Mouse (Mus musculus): Measurements from ENCODE around the gene Proser2. TPM values are rescaled to one million over a fixed set of nuclear protein-coding genes. Genes with fewer than 3 reads are reported as not detected.
A peak's percentile ranks its signal among the peaks of the same experiment; 100 is the strongest.

Proser2 gene
- polyA plus RNA-seq, 1 experiment: 104 TPM

DNA sequence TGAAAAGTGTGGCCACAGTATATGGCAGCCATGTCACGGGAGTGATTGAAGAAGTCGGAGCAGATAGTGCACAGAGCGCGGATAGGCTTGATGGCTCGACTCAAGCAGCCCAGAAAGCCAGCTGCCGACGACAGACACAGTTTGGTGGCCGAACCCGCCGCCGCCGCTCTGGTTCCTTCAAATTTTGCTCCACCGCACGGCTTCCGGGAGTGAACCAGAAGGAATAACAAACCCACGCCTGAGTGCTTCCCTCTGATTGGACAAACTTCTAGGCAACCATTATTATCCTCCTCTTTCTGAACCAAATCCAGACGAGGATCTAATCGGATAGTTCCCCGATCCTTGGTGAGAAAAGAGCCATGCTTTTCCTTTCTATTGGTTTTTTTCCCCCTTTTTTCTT lies 3.9 kb upstream of the Proser2 start:
- H3K4me1 ChIP-seq: peaks cover 39% of the 10 kb centered on the region
- H3K27me3 ChIP-seq (replicated peaks): no peaks in the 10 kb centered on the region
- H3K9me3 ChIP-seq: no peaks in the 10 kb centered on the region
- H3K36me3 ChIP-seq (replicated peaks; ENCODE audit: low read length): no peaks in the 10 kb centered on the region
- no peak for TF ChIP-seq FLI1 (IDR thresholded peaks at IDR 0.05; ENCODE audit: low read length)
- no peak for TF ChIP-seq GATA1 (IDR thresholded peaks at IDR 0.05; ENCODE audit: borderline replicate concordance, low read length)
- H3K4me3 ChIP-seq (replicated peaks): no peak overlapping the region

DNA sequence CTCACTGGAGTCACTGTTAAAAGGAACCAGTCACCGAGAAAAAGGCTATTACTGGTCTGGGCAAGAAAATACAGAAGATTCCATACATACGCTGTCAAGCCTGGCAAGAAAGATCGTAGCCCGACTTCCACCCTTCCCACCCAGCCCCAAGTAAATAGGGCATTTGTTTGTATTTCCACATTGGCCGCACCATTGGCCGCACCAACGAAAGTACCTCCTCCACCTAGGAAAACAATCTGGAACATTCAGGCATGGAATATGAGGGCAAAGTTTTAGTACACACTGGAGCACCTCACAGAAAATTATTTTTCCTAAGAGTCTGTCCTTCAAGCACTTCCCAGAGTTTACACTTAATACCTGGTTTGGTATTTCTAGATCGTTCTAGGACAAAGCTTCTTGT lies 1.1 kb downstream of the Proser2 start:
- no peaks in the 10 kb centered on the region for H3K27me3 ChIP-seq (replicated peaks)
- no peaks in the 10 kb centered on the region for H3K9me3 ChIP-seq
- peaks cover 79% of the 10 kb centered on the region for H3K4me1 ChIP-seq
- H3K36me3 ChIP-seq (replicated peaks; ENCODE audit: low read length): peaks cover 33% of the 10 kb centered on the region
- TF ChIP-seq GATA1 (IDR thresholded peaks at IDR 0.05; ENCODE audit: borderline replicate concordance, low read length) (no peak), FLI1 (IDR thresholded peaks at IDR 0.05; ENCODE audit: low read length) (no peak)
- peak overlapping the region; percentile 99 for H3K4me3 ChIP-seq (replicated peaks)

DNA sequence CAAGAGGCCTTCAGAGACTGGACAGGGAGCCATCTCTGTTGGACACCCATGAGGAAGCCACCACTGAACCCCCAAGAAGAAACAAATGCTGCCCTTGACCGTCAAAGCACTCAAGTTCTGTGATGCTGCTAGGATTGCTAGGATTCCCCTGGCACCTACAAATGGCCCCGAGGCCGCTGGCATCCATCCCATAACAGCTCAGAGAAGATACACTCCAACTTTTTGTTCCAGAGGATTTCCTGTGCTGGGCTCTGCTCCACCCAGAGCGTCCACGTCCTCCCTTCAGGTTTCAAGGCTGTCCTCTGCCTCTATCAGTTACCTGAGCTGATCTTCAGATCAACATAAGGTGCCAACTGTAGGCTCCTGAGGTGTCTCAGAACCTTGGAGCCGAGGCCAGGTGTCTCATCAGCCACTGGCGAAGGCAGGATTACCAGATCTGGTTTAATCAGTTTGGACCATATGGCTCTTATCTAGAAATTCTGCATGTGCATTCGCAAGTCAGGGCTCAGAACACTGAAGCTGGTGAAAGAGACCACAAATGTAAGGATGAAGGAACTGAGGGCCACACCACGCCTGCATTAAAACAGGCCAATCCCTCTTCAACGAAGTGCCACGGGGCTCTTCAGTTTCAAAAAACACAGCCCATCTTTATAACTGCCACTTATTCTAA lies 1.7 kb downstream of the Proser2 start:
- H3K27me3 ChIP-seq (replicated peaks): no peaks in the 10 kb centered on the region
- H3K36me3 ChIP-seq (replicated peaks; ENCODE audit: low read length): peaks cover 33% of the 10 kb centered on the region
- H3K9me3 ChIP-seq: no peaks in the 10 kb centered on the region
- TF ChIP-seq GATA1 (IDR thresholded peaks at IDR 0.05; ENCODE audit: borderline replicate concordance, low read length) (no peak), FLI1 (IDR thresholded peaks at IDR 0.05; ENCODE audit: low read length) (no peak)
- H3K4me3 ChIP-seq (replicated peaks): peak overlapping the region; percentile 99
- H3K4me1 ChIP-seq: peaks cover 85% of the 10 kb centered on the region

DNA sequence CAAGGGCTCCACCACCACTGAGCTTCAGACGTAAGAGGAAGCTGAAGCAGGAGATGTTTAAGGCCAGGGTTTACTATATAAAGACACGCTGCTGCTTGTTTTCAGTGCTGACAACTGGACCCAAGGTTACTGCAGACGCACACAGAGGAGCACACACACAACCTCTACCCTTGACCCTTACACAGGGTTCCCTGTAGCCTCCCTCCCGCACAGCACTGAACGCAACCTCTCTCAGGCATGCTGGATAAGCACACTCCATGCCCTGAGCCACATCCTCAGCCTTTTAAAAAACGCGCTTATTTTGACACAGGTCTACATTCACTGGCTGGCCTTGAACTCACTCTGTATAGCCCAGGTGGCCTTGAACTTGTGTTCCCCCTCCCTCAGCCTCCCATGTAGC lies 7.0 kb downstream of the Proser2 start:
- TF ChIP-seq GATA1 (IDR thresholded peaks at IDR 0.05; ENCODE audit: borderline replicate concordance, low read length): no peak
- no peak for TF ChIP-seq FLI1 (IDR thresholded peaks at IDR 0.05; ENCODE audit: low read length)
- H3K36me3 ChIP-seq (replicated peaks; ENCODE audit: low read length): peaks cover 55% of the 10 kb centered on the region
- peaks cover 100% of the 10 kb centered on the region for H3K4me1 ChIP-seq
- H3K4me3 ChIP-seq (replicated peaks): peak overlapping the region; percentile 62
- no peaks in the 10 kb centered on the region for H3K27me3 ChIP-seq (replicated peaks)
- H3K9me3 ChIP-seq: no peaks in the 10 kb centered on the region

DNA sequence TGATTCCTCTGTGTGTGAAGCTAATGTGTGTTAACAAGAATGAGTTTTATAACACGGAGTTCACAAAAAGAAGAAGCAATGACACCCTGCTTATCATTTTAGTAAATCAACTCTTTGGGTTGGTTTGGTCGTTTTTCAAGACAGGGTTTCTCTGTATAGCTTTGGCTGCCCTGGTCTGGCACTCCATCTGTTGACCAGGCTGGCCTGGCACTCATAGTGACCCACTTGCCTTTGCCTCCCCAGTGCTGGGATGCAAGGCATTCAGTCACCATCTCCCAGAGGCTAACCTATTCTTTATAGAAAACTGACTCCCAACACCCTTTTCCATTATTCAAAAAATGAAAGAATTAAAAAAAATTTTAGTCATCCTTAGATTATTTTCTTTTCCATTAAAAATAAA lies 8.9 kb downstream of the Proser2 start:
- no peak for TF ChIP-seq GATA1 (IDR thresholded peaks at IDR 0.05; ENCODE audit: borderline replicate concordance, low read length)
- TF ChIP-seq FLI1 (IDR thresholded peaks at IDR 0.05; ENCODE audit: low read length): no peak
- Histone ChIP-seq H3K36me3 (replicated peaks; ENCODE audit: low read length) (peaks cover 53% of the 10 kb centered on the region), H3K4me3 (replicated peaks) (no peak overlapping the region), H3K27me3 (replicated peaks) (no peaks in the 10 kb centered on the region), H3K9me3 (no peaks in the 10 kb centered on the region), H3K4me1 (peaks cover 99% of the 10 kb centered on the region)

DNA sequence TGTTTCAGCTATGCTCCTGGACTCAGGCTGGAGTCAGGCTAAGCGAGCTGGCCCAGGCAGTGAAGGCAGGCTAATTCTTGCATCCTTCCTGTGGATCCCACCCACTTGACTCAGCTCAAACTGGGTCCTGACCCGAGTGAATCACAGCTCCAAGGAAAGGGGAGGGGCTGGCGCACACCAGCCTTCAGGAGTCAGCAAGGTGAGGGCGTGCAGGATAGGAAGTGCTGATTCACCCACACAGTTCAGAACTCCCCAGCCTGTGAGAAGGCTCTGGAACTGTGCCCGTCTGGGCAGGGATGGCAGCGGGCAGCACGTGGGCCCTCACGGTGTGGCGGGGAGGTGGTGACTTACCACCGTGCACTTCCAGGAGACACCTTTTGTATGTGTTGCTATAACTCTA lies 11.8 kb downstream of the Proser2 start:
- H3K4me3 ChIP-seq (replicated peaks): peak overlapping the region; percentile 29
- H3K4me1 ChIP-seq: peaks cover 95% of the 10 kb centered on the region
- peaks cover 58% of the 10 kb centered on the region for H3K36me3 ChIP-seq (replicated peaks; ENCODE audit: low read length)
- TF ChIP-seq GATA1 (IDR thresholded peaks at IDR 0.05; ENCODE audit: borderline replicate concordance, low read length): no peak
- TF ChIP-seq FLI1 (IDR thresholded peaks at IDR 0.05; ENCODE audit: low read length): no peak
- H3K9me3 ChIP-seq: no peaks in the 10 kb centered on the region
- no peaks in the 10 kb centered on the region for H3K27me3 ChIP-seq (replicated peaks)

DNA sequence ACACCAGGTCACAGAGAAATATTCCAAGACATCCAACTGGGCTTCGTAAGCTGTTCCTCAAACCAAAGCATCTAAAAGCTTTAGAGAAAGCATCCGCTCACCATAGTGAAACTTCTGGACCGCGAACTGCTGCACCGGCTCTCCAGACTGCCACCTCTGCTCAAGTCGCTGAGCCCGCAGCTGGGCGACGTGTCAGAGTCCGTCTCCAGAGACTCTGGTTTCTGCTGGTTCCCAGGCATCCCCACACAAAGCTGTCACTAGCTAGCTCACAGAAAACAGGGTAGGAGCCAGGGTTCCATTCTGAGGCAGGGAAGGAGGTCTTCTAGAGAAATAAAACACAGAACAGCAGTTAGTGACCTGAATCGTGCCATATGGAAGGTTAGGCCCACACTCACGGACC lies 16.2 kb downstream of the Proser2 start:
- TF ChIP-seq FLI1 (IDR thresholded peaks at IDR 0.05; ENCODE audit: low read length) (no peak), GATA1 (IDR thresholded peaks at IDR 0.05; ENCODE audit: borderline replicate concordance, low read length) (no peak)
- no peaks in the 10 kb centered on the region for H3K27me3 ChIP-seq (replicated peaks)
- peaks cover 66% of the 10 kb centered on the region for H3K4me1 ChIP-seq
- no peak overlapping the region for H3K4me3 ChIP-seq (replicated peaks)
- peaks cover 80% of the 10 kb centered on the region for H3K36me3 ChIP-seq (replicated peaks; ENCODE audit: low read length)
- no peaks in the 10 kb centered on the region for H3K9me3 ChIP-seq

DNA sequence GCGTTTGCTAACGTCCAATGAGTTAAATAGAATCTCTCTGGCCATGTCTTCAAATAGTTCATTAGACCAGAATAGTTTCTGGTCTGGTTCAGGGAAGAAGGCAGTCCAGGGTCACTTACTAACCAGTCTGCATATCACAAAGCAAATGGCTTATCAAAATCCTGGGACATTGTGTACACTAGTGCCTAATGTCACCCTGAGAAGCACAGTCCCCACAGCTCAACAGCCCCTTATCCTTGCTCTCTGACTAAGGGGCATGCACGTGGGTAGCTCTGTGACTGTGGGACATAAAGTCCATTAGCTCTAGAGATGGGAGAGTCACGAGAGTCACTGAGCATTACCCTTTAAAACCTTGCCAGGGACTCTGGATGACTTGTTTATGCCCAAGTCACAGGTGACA lies 17.4 kb downstream of the Proser2 start:
- peaks cover 81% of the 10 kb centered on the region for H3K36me3 ChIP-seq (replicated peaks; ENCODE audit: low read length)
- H3K27me3 ChIP-seq (replicated peaks): no peaks in the 10 kb centered on the region
- H3K4me1 ChIP-seq: peaks cover 65% of the 10 kb centered on the region
- no peaks in the 10 kb centered on the region for H3K9me3 ChIP-seq
- no peak overlapping the region for H3K4me3 ChIP-seq (replicated peaks)
- TF ChIP-seq GATA1 (IDR thresholded peaks at IDR 0.05; ENCODE audit: borderline replicate concordance, low read length) (no peak), FLI1 (IDR thresholded peaks at IDR 0.05; ENCODE audit: low read length) (no peak)

DNA sequence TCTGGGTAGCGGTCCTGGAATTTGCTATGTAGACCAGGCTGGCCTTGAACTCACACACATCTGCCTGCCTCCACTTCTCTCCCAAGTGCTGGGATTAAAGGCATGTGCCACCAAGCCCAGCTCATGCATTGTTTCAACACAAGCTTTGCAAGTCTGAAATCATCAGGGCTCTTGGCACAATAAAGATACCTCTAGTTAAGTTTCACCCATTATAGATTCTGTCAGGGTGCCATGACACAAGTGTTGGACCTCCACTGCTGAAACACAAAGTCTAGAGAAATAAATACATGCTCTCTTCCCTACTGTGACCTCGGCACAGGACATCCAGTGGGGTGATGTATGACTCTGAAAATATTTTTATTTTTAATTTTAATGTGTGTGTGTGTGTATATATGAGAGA lies 24.6 kb downstream of the Proser2 start:
- TF ChIP-seq FLI1 (IDR thresholded peaks at IDR 0.05; ENCODE audit: low read length) (no peak), GATA1 (IDR thresholded peaks at IDR 0.05; ENCODE audit: borderline replicate concordance, low read length) (no peak)
- no peak overlapping the region for H3K4me3 ChIP-seq (replicated peaks)
- H3K27me3 ChIP-seq (replicated peaks): peaks cover 5% of the 10 kb centered on the region
- peaks cover 44% of the 10 kb centered on the region for H3K4me1 ChIP-seq
- peaks cover 93% of the 10 kb centered on the region for H3K36me3 ChIP-seq (replicated peaks; ENCODE audit: low read length)
- H3K9me3 ChIP-seq: peaks cover 4% of the 10 kb centered on the region; the same call in 1 of the 2 replicates

DNA sequence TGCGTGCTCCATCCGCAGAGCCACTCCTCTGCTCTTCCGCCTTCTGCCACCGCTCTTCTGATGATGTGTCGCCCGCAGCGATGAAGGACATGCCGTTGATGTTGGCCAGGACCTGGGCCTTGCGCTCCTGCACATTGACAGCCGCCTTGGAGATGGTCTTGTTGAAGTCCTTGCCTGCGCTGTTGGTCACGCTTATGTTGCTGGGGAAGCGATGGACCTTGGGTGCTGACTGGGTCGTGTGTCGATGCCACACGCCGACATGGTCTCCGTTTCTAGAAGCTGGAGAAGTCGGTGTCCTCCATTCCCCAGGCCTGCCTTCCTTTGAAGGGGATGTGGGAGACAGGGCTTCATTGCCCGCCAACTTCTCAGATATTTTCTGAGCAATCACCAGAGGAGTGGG lies 29.3 kb downstream of the Proser2 start:
- H3K4me1 ChIP-seq: peaks cover 53% of the 10 kb centered on the region
- peaks cover 5% of the 10 kb centered on the region for H3K27me3 ChIP-seq (replicated peaks)
- peak overlapping the region; percentile 85 for H3K4me3 ChIP-seq (replicated peaks)
- H3K36me3 ChIP-seq (replicated peaks; ENCODE audit: low read length): peaks cover 73% of the 10 kb centered on the region
- peaks cover 4% of the 10 kb centered on the region; the same call in 1 of the 2 replicates for H3K9me3 ChIP-seq
- TF ChIP-seq FLI1 (IDR thresholded peaks at IDR 0.05; ENCODE audit: low read length) (no peak), GATA1 (IDR thresholded peaks at IDR 0.05; ENCODE audit: borderline replicate concordance, low read length) (no peak)

Measured in megakaryocyte, embryonic 14.5 days (primary cell).